Mouse (Mus musculus) C2C12 (cell line): Measurements from ENCODE around the gene Ppp1r37. TPM values are rescaled to one million over a fixed set of nuclear protein-coding genes. Genes with fewer than 3 reads are reported as not detected.

Source experiments
- H3K27me3 ChIP-seq: one replicate; pipeline ENCODE4 v1.6.1; 2011; ENCODE audit not compliant: control insufficient read depth, insufficient read depth, insufficient read length
- H3K36me3 ChIP-seq: one replicate; pipeline ENCODE4 v1.6.1; 2011; ENCODE audit not compliant: control insufficient read depth, insufficient read depth
- H3K4me3 ChIP-seq: one replicate; pipeline ENCODE4 v1.5.1; 2011; ENCODE audit warnings: mild to moderate bottlenecking, control low read depth; ENCODE audit not compliant: poor library complexity, insufficient read depth, severe bottlenecking
- H3K79me2 ChIP-seq: one replicate; pipeline ENCODE4 v1.6.1; 2011; ENCODE audit not compliant: control insufficient read depth, insufficient read depth
- H3K79me3 ChIP-seq: one replicate; pipeline ENCODE4 v1.6.1; 2011; ENCODE audit warnings: low read depth, control low read depth
- H3ac ChIP-seq: one replicate; pipeline ENCODE3; 2011; ENCODE audit warnings: low read depth; ENCODE audit not compliant: control insufficient read depth, insufficient read length
- CEBPB ChIP-seq: IDR thresholded peaks from one replicate; pipeline ENCODE4 v1.6.1; 2011; ENCODE audit warnings: low read depth, mild to moderate bottlenecking, control low read depth, moderate library complexity
- CTCF ChIP-seq: IDR thresholded peaks from one replicate; pipeline ENCODE4 v1.5.1; 2011; ENCODE audit not compliant: control insufficient read depth, insufficient read depth, insufficient read length
- FOSL1 ChIP-seq: IDR thresholded peaks from one replicate; pipeline ENCODE4 v1.8.0; 2011; ENCODE audit warnings: mild to moderate bottlenecking, low read length; ENCODE audit not compliant: poor library complexity, insufficient read depth, severe bottlenecking
- MAX ChIP-seq: IDR thresholded peaks from one replicate; pipeline ENCODE4 v1.6.1; 2011; ENCODE audit warnings: mild to moderate bottlenecking, control low read depth
- MYOD1 ChIP-seq: IDR thresholded peaks from one replicate; pipeline ENCODE4 v1.6.1; 2011; ENCODE audit warnings: low read depth; ENCODE audit not compliant: control insufficient read depth, insufficient read length
- MYOG ChIP-seq: IDR thresholded peaks from one replicate; pipeline ENCODE4 v1.6.1; 2011; ENCODE audit not compliant: control insufficient read depth, insufficient read length; ENCODE audit errors: extremely low read depth
- USF1 ChIP-seq: IDR thresholded peaks from one replicate; pipeline ENCODE4 v1.6.1; 2011; ENCODE audit warnings: low read depth, mild to moderate bottlenecking, control low read depth, moderate library complexity
- polyA plus RNA-seq: library from polyadenylated mRNA; unstranded; fragments of >200 nt; fragmentation: generic; extraction: Trizol; gene quantifications from one replicate; pipeline ENCODE4 v1.2.1, GENCODE M21; 2012; ENCODE audit warnings: missing spikeins

Gene Ppp1r37
- polyA plus RNA-seq, 1 experiment = 32.6 TPM

- H3K79me3 ChIP-seq = peaks cover 6% of the 10 kb centered on the region
- H3ac ChIP-seq = peak within 1 kb of the TSS; percentile 6
- H3K4me3 ChIP-seq = peak within 1 kb of the TSS; percentile 29
- H3K27me3 ChIP-seq = no peaks in the 10 kb centered on the region
- H3K79me2 ChIP-seq = peaks cover 7% of the 10 kb centered on the region
- H3K36me3 ChIP-seq = no peaks in the 10 kb centered on the region
- no peak for TF ChIP-seq CEBPB
- no peak for TF ChIP-seq CTCF
- no peak for TF ChIP-seq MYOG
- peak; percentile 47 for TF ChIP-seq MAX
- TF ChIP-seq MYOD1 = no peak
These were observed 14.4 kb upstream of the Ppp1r37 start, which contains the start of the genes Zfp296 and Gemin7 for GRCm38 (mm10) chr7:19577141-19577852. Zfp296 (plus strand) TSS chr7:19577287. Gemin7 (minus strand) TSS chr7:19577595.

DNA sequence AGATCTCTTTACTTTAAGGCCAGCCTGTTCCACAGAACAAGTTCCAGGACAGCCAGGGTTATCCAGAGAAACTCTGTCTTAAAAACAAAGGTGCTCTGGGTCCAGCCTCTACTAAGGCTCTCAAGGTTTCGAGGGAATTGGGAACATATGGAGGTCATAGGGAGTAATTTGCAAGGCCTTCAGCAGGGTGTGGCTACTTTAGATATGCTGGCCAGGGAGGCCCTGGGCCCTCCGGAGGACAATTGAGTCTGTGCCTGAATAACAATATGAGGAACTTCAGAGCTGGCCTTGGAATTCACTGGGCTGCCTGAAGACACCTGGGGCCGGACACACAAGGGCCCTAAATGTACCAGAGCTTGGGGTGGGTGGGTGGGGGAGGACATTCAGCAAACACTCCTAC lies 12.7 kb upstream of the Ppp1r37 start:
- H3ac ChIP-seq = no peak overlapping the region
- H3K79me2 ChIP-seq = peaks cover 24% of the 10 kb centered on the region
- no peaks in the 10 kb centered on the region for H3K27me3 ChIP-seq
- H3K36me3 ChIP-seq = no peaks in the 10 kb centered on the region
- no peak overlapping the region for H3K4me3 ChIP-seq
- no peak for TF ChIP-seq MYOD1
- TF ChIP-seq CTCF = no peak
- TF ChIP-seq FOSL1 = no peak
- TF ChIP-seq USF1 = no peak
- TF ChIP-seq MAX = no peak
- no peak for TF ChIP-seq CEBPB
- TF ChIP-seq MYOG = no peak
- peaks cover 20% of the 10 kb centered on the region for H3K79me3 ChIP-seq

- no peaks in the 10 kb centered on the region for H3K27me3 ChIP-seq
- peak overlapping the region; percentile 56 for H3K4me3 ChIP-seq
- H3K79me3 ChIP-seq = peaks cover 29% of the 10 kb centered on the region
- H3ac ChIP-seq = peak overlapping the region; percentile 25
- peaks cover 42% of the 10 kb centered on the region for H3K79me2 ChIP-seq
- TF ChIP-seq MAX = no peak
- TF ChIP-seq MYOD1 = no peak
- TF ChIP-seq CEBPB = no peak
- TF ChIP-seq USF1 = no peak
- no peak for TF ChIP-seq CTCF
- TF ChIP-seq MYOG = no peak
- TF ChIP-seq FOSL1 = no peak
- peaks cover 4% of the 10 kb centered on the region for H3K36me3 ChIP-seq
These were observed 10.9 kb upstream of the Ppp1r37 start for GRCm38 (mm10) chr7:19573776-19574140.

GRCm38 (mm10) chr7:19572926-19573775 lies 10.3 kb upstream of the Ppp1r37 start:
- H3K27me3 ChIP-seq = no peaks in the 10 kb centered on the region
- peaks cover 29% of the 10 kb centered on the region for H3K79me3 ChIP-seq
- H3K36me3 ChIP-seq = peaks cover 4% of the 10 kb centered on the region
- H3ac ChIP-seq = peak overlapping the region; percentile 90
- peak overlapping the region; percentile 56 for H3K4me3 ChIP-seq
- H3K79me2 ChIP-seq = peaks cover 49% of the 10 kb centered on the region
- TF ChIP-seq MYOG (no peak), MAX (no peak), MYOD1 (no peak), CEBPB (no peak)

- TF ChIP-seq MYOD1 = no peak
- TF ChIP-seq CTCF = no peak
- TF ChIP-seq CEBPB = no peak
- no peak for TF ChIP-seq FOSL1
- no peak for TF ChIP-seq MAX
- TF ChIP-seq MYOG = no peak
- no peak for TF ChIP-seq USF1
- H3K79me3 ChIP-seq = peaks cover 32% of the 10 kb centered on the region
- H3ac ChIP-seq = no peak overlapping the region
- no peaks in the 10 kb centered on the region for H3K27me3 ChIP-seq
- peaks cover 50% of the 10 kb centered on the region for H3K79me2 ChIP-seq
- no peak overlapping the region for H3K4me3 ChIP-seq
- peaks cover 14% of the 10 kb centered on the region for H3K36me3 ChIP-seq
These were observed 6.8 kb upstream of the Ppp1r37 start for GRCm38 (mm10) chr7:19569647-19570046.
